Mouse (Mus musculus) heart, postnatal 0 days (tissue): Measurements from ENCODE around the gene Ddx4. TPM values are rescaled to one million over a fixed set of nuclear protein-coding genes. Genes with fewer than 3 reads are reported as not detected.

ENCODE experiments used
- ATAC-seq: fragments of 200-750 bp; cut with Nextera tagmentation; 2 replicates; pipeline ENCODE4 v1.8.0; 2017; ENCODE audit warnings: low read depth, moderate number of reproducible peaks, moderate library complexity; ENCODE audit not compliant: insufficient read depth
- DNase-seq: peaks from one replicate; pipeline ENCODE4 v3.0.0-alpha.2; 2016; ENCODE audit warnings: low spot score
- H3K27ac ChIP-seq: fragments of 300-500 bp; sonication (generic); 2 replicates; pipeline ENCODE4 v1.5.1; 2014; ENCODE audit warnings: low read depth, mild to moderate bottlenecking
- H3K27me3 ChIP-seq: fragments of 300-500 bp; sonication (generic); 2 replicates; pipeline ENCODE4 v1.6.1; 2014; ENCODE audit warnings: low read length, mixed read lengths; ENCODE audit not compliant: control insufficient read depth, insufficient read depth
- H3K36me3 ChIP-seq: fragments of 300-500 bp; sonication (generic); replicated peaks from 2 replicates; pipeline ENCODE4 v1.6.1; 2014; ENCODE audit warnings: low read length, mixed read lengths; ENCODE audit not compliant: control insufficient read depth, insufficient read depth
- H3K4me1 ChIP-seq: fragments of 300-500 bp; sonication (generic); 2 replicates; pipeline ENCODE4 v1.6.1; 2014; ENCODE audit warnings: antibody characterized with exemption; ENCODE audit not compliant: control insufficient read depth, insufficient read depth
- H3K4me2 ChIP-seq: fragments of 300-500 bp; sonication (generic); 2 replicates; pipeline ENCODE4 v1.6.1; 2014; ENCODE audit warnings: low read depth, mild to moderate bottlenecking, low read length, moderate library complexity
- H3K4me3 ChIP-seq: fragments of 300-500 bp; sonication (generic); 2 replicates; pipeline ENCODE4 v1.5.1; 2014; ENCODE audit warnings: low read depth, low read length
- H3K9ac ChIP-seq: fragments of 300-500 bp; sonication (generic); replicated peaks from 2 replicates; pipeline ENCODE4 v1.6.1; 2014; ENCODE audit warnings: low read depth, low read length, mixed read lengths
- H3K9me3 ChIP-seq: fragments of 300-500 bp; sonication (generic); replicated peaks from 2 replicates; pipeline ENCODE4 v1.6.1; 2016; ENCODE audit warnings: low read length; ENCODE audit not compliant: control insufficient read depth
- CTCF ChIP-seq: IDR thresholded peaks from 2 replicates; pipeline ENCODE4 v1.5.1; 2016; ENCODE audit warnings: antibody characterized with exemption, control low read depth, low read depth
- EP300 ChIP-seq: IDR thresholded peaks from 2 replicates; pipeline ENCODE4 v1.6.1; 2016; ENCODE audit warnings: antibody characterized with exemption, low read depth
- WGBS: fragments of 180-500 bp; shearing (Covaris S2); extraction: QIAGEN DNeasy Blood & Tissue Kit; methylation state at CpG from one replicate; pipeline ENCODE4 v1.1.7; 2014; 5-methylcytosine and 5-hydroxymethylcytosine counted together
- polyA plus RNA-seq: library from polyadenylated mRNA; unstranded; fragments of >200 nt; fragmentation: Nextera tagmentation; extraction: Ambion mirVana; gene quantifications from 2 replicates; pipeline ENCODE4 v1.2.1, GENCODE M21; 2015
- total RNA-seq: library from RNA; depleted of rRNA; stranded (reverse); fragments of >200 nt; gene quantifications from 2 replicates; pipeline ENCODE4 v1.2.3, GENCODE M21; 2014; ENCODE audit warnings: low replicate concordance

The Ddx4 gene
- total and polyA plus RNA-seq, 2 experiments from 2014 or later, result 0.16 TPM; not detected in 1

DNA sequence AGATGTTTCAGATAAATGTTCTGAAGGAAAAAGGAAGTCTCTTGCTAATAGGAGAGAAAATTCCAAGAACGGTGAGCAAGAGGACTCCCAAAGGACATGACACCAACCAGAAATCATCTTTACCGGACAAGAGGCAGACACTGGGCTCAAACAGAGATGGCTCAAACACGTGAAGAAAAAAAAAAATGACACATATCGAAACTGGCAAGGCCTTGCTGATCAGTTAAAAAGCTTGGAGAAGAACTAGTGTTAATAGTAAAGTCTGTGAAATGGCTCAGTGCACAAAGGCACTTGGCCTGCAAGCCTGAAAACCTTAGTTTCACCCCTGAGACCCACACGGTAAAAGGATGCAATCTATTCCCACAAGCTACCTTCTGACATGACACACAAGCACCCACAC is 81.5 kb downstream of the Ddx4 start:
- Histone ChIP-seq H3K9ac (no peak overlapping the region), H3K4me3 (no peak overlapping the region), H3K36me3 (no peaks in the 10 kb centered on the region), H3K27me3 (no peaks in the 10 kb centered on the region), H3K4me2 (no peak overlapping the region), H3K4me1 (no peaks in the 10 kb centered on the region), H3K9me3 (no peaks in the 10 kb centered on the region), H3K27ac (no peak overlapping the region)
- no peak for ATAC-seq
- no peak for DNase-seq
- WGBS, result 62% methylated on average over 5 of the region's 5 CpGs
- TF ChIP-seq CTCF (no peak), EP300 (no peak)

DNA sequence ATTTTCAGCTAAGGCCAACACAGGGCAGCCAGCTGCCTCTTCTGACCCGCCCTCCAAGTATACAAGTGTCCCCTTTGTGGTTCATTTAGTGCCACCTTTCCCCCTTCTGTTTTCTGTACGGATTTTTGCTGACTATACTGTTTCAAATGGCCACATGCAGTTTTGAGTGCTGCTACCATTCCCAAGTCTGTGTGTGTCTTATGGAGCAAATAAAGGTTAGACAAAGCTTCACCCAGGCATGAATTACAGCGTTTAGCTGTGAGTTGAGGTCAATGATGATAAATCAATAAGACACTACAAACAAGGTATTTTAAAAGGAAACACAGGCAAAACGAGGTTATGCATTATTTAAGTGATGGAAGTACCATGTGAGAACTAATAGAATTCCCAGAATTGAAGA is 82.7 kb downstream of the Ddx4 start:
- Histone ChIP-seq H3K4me2 (no peak overlapping the region), H3K9me3 (no peaks in the 10 kb centered on the region), H3K27me3 (no peaks in the 10 kb centered on the region), H3K9ac (no peak overlapping the region), H3K36me3 (no peaks in the 10 kb centered on the region), H3K4me3 (no peak overlapping the region), H3K27ac (no peak overlapping the region), H3K4me1 (no peaks in the 10 kb centered on the region)
- DNase-seq (no peak), ATAC-seq (no peak)
- WGBS, result 59% methylated on average over 4 of the region's 4 CpGs
- no peak for TF ChIP-seq CTCF
- TF ChIP-seq EP300, result no peak

DNA sequence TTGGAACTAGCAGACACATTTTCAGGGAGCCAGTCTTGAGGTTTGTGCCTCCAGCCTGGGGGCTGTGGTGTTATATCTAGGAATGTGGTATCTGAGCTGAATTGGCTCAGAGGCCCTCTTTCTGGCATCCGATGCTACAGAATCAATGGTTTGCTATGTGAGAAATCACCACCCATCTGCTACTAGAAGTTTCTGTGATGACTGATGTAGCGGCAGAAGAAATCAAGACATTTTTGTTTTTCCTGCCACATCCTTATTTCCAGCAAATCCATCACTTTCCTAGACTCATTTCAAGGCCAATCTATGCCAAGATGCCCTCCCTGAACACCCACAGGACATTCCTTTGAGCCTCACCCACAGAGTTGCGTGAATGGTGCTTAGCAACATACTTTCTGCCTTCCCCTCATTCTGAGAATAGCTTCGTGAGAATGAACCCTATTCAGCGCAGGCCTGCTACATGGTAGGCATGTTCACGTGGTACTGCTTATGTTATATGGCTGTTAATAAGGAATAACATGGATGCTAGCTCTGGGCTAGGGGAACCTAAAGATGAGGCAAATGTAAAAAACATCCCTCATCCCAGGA is 91.6 kb downstream of the Ddx4 start:
- no peaks in the 10 kb centered on the region for H3K4me1 ChIP-seq
- 70% methylated on average over 6 of the region's 6 CpGs for WGBS
- TF ChIP-seq CTCF, result no peak
- no peak for TF ChIP-seq EP300
- ATAC-seq (no peak), DNase-seq (no peak)
- H3K4me3 ChIP-seq, result no peak overlapping the region
- no peaks in the 10 kb centered on the region for H3K36me3 ChIP-seq
- no peaks in the 10 kb centered on the region for H3K9me3 ChIP-seq
- no peak overlapping the region for H3K27ac ChIP-seq
- H3K4me2 ChIP-seq, result no peak overlapping the region
- no peaks in the 10 kb centered on the region for H3K27me3 ChIP-seq
- H3K9ac ChIP-seq, result no peak overlapping the region

- no peak for ATAC-seq
- H3K9me3 ChIP-seq, result no peaks in the 10 kb centered on the region
- no peaks in the 10 kb centered on the region for H3K36me3 ChIP-seq
- no peak overlapping the region for H3K4me2 ChIP-seq
- no peaks in the 10 kb centered on the region for H3K27me3 ChIP-seq
- no peaks in the 10 kb centered on the region for H3K4me1 ChIP-seq
- H3K27ac ChIP-seq, result no peak overlapping the region
- WGBS, result 30% methylated on average over 2 of the region's 2 CpGs
- no peak for DNase-seq
- no peak overlapping the region for H3K4me3 ChIP-seq
- H3K9ac ChIP-seq, result no peak overlapping the region
- TF ChIP-seq EP300, result no peak
- no peak for TF ChIP-seq CTCF
These were observed 95.8 kb downstream of the Ddx4 start for GRCm38 (mm10) chr13:112556501-112556900.

DNA sequence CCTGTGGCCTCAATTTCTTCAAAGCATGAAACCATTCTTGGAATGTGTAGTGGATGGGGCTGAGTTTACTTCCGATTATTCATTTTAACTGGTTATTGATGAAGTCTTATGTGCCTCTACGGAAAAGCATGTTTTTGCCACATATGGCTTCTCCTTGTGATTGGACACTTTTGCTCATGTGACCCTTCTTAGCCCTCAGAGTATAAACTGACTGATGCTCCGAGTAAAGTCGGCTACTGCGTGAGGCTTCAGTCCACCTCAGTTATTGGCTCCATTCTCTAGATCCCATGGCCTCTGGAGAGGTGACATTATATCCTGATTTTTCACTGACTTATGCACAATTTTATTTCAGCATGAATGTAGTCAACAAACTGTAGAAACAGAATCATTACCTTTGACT is 99.0 kb downstream of the Ddx4 start:
- ATAC-seq (no peak), DNase-seq (no peak)
- TF ChIP-seq EP300 (no peak), CTCF (no peak)
- no peaks in the 10 kb centered on the region for H3K9me3 ChIP-seq
- no peaks in the 10 kb centered on the region for H3K36me3 ChIP-seq
- H3K27ac ChIP-seq, result no peak overlapping the region
- no peak overlapping the region for H3K4me3 ChIP-seq
- H3K4me1 ChIP-seq, result no peaks in the 10 kb centered on the region
- no peak overlapping the region for H3K4me2 ChIP-seq
- H3K9ac ChIP-seq, result no peak overlapping the region
- H3K27me3 ChIP-seq, result no peaks in the 10 kb centered on the region
- WGBS, result 94% methylated on average over 5 of the region's 5 CpGs
